Mouse (Mus musculus): ENCODE measurements around the gene Epha1. TPM values are rescaled to one million over a fixed set of nuclear protein-coding genes. Genes with fewer than 3 reads are reported as not detected.

The Epha1 gene
- polyA plus RNA-seq, 1 experiment from 2014 or later: 3.1 TPM

GRCm38 (mm10) chr6:42377280-42377679 is 4.2 kb upstream of the Epha1 start:
- Histone ChIP-seq H3K36me3 (ENCODE audit: control insufficient read depth, insufficient read depth, low read length) (no peaks in the 10 kb centered on the region), H3K4me1 (ENCODE audit: control insufficient read depth, insufficient read depth, low read length) (peaks cover 26% of the 10 kb centered on the region), H3K9ac (ENCODE audit: low read depth, low read length) (no peak overlapping the region), H3K9me3 (ENCODE audit: control insufficient read depth, low read length) (no peaks in the 10 kb centered on the region), H3K4me2 (replicated peaks; ENCODE audit: low read depth, low read length) (no peak overlapping the region), H3K4me3 (ENCODE audit: low read length) (no peak overlapping the region), H3K27me3 (ENCODE audit: control insufficient read depth, insufficient read depth, low read length) (no peaks in the 10 kb centered on the region), H3K27ac (ENCODE audit: low read depth, low read length) (no peak overlapping the region)
- ATAC-seq (ENCODE audit: low FRiP score, low TSS enrichment): no peak
- 84% methylated on average over 5 of the region's 5 CpGs for WGBS

GRCm38 (mm10) chr6:42376504-42377019 is 3.5 kb upstream of the Epha1 start:
- Histone ChIP-seq H3K27me3 (ENCODE audit: control insufficient read depth, insufficient read depth, low read length) (no peaks in the 10 kb centered on the region), H3K27ac (ENCODE audit: low read depth, low read length) (no peak overlapping the region), H3K4me1 (ENCODE audit: control insufficient read depth, insufficient read depth, low read length) (peaks cover 24% of the 10 kb centered on the region), H3K9ac (ENCODE audit: low read depth, low read length) (no peak overlapping the region), H3K4me2 (replicated peaks; ENCODE audit: low read depth, low read length) (no peak overlapping the region), H3K9me3 (ENCODE audit: control insufficient read depth, low read length) (no peaks in the 10 kb centered on the region), H3K4me3 (ENCODE audit: low read length) (no peak overlapping the region), H3K36me3 (ENCODE audit: control insufficient read depth, insufficient read depth, low read length) (no peaks in the 10 kb centered on the region)
- 64% methylated on average over 6 of the region's 6 CpGs for WGBS
- ATAC-seq (ENCODE audit: low FRiP score, low TSS enrichment): no peak

- Histone ChIP-seq H3K36me3 (ENCODE audit: control insufficient read depth, insufficient read depth, low read length) (no peaks in the 10 kb centered on the region), H3K4me1 (ENCODE audit: control insufficient read depth, insufficient read depth, low read length) (peaks cover 24% of the 10 kb centered on the region), H3K27me3 (ENCODE audit: control insufficient read depth, insufficient read depth, low read length) (no peaks in the 10 kb centered on the region), H3K9me3 (ENCODE audit: control insufficient read depth, low read length) (no peaks in the 10 kb centered on the region), H3K4me2 (replicated peaks; ENCODE audit: low read depth, low read length) (no peak overlapping the region), H3K9ac (ENCODE audit: low read depth, low read length) (no peak overlapping the region), H3K27ac (ENCODE audit: low read depth, low read length) (no peak overlapping the region), H3K4me3 (ENCODE audit: low read length) (no peak overlapping the region)
- no peak for ATAC-seq (ENCODE audit: low FRiP score, low TSS enrichment)
- WGBS: 39% methylated on average over 4 of the region's 4 CpGs
These were observed 2.9 kb upstream of the Epha1 start for GRCm38 (mm10) chr6:42376016-42376415.

GRCm38 (mm10) chr6:42375131-42375530 is 2.1 kb upstream of the Epha1 start:
- H3K4me3 ChIP-seq (ENCODE audit: low read length): no peak overlapping the region
- H3K27ac ChIP-seq (ENCODE audit: low read depth, low read length): no peak overlapping the region
- no peaks in the 10 kb centered on the region for H3K36me3 ChIP-seq (ENCODE audit: control insufficient read depth, insufficient read depth, low read length)
- H3K4me2 ChIP-seq (replicated peaks; ENCODE audit: low read depth, low read length): no peak overlapping the region
- WGBS: 89% methylated on average over 2 of the region's 2 CpGs
- H3K9me3 ChIP-seq (ENCODE audit: control insufficient read depth, low read length): no peaks in the 10 kb centered on the region
- H3K4me1 ChIP-seq (ENCODE audit: control insufficient read depth, insufficient read depth, low read length): peaks cover 24% of the 10 kb centered on the region
- no peaks in the 10 kb centered on the region for H3K27me3 ChIP-seq (ENCODE audit: control insufficient read depth, insufficient read depth, low read length)
- no peak for ATAC-seq (ENCODE audit: low FRiP score, low TSS enrichment)
- no peak overlapping the region for H3K9ac ChIP-seq (ENCODE audit: low read depth, low read length)

- H3K4me1 ChIP-seq (ENCODE audit: control insufficient read depth, insufficient read depth, low read length): peaks cover 24% of the 10 kb centered on the region
- WGBS: 79% methylated on average over 4 of the region's 4 CpGs
These were observed 1.6 kb upstream of the Epha1 start for GRCm38 (mm10) chr6:42374701-42375100.

GRCm38 (mm10) chr6:42373669-42374430 is 782 bp upstream of the Epha1 start:
- ATAC-seq (ENCODE audit: low FRiP score, low TSS enrichment): no peak
- Histone ChIP-seq H3K9ac (ENCODE audit: low read depth, low read length) (peak overlapping the region; percentile 57; the same call in 1 of the 2 replicates), H3K36me3 (ENCODE audit: control insufficient read depth, insufficient read depth, low read length) (no peaks in the 10 kb centered on the region), H3K9me3 (ENCODE audit: control insufficient read depth, low read length) (no peaks in the 10 kb centered on the region), H3K4me3 (ENCODE audit: low read length) (peak overlapping the region; percentile 57), H3K4me2 (replicated peaks; ENCODE audit: low read depth, low read length) (peak overlapping the region; percentile 91), H3K27ac (ENCODE audit: low read depth, low read length) (no peak overlapping the region), H3K27me3 (ENCODE audit: control insufficient read depth, insufficient read depth, low read length) (no peaks in the 10 kb centered on the region), H3K4me1 (ENCODE audit: control insufficient read depth, insufficient read depth, low read length) (peaks cover 24% of the 10 kb centered on the region)
- WGBS: 46% methylated on average over 6 of the region's 7 CpGs

More at GRCm38 (mm10) chr6:42374701-42375100, 1.6 kb upstream of the Epha1 start:
- Histone ChIP-seq H3K27ac (ENCODE audit: low read depth, low read length) (no peak overlapping the region), H3K36me3 (ENCODE audit: control insufficient read depth, insufficient read depth, low read length) (no peaks in the 10 kb centered on the region), H3K4me3 (ENCODE audit: low read length) (no peak overlapping the region), H3K4me2 (replicated peaks; ENCODE audit: low read depth, low read length) (no peak overlapping the region), H3K27me3 (ENCODE audit: control insufficient read depth, insufficient read depth, low read length) (no peaks in the 10 kb centered on the region), H3K9ac (ENCODE audit: low read depth, low read length) (no peak overlapping the region), H3K9me3 (ENCODE audit: control insufficient read depth, low read length) (no peaks in the 10 kb centered on the region)
- no peak for ATAC-seq (ENCODE audit: low FRiP score, low TSS enrichment)

- 14% methylated on average over 9 of the region's 9 CpGs for WGBS
- Histone ChIP-seq H3K27me3 (ENCODE audit: control insufficient read depth, insufficient read depth, low read length) (no peaks in the 10 kb centered on the region), H3K27ac (ENCODE audit: low read depth, low read length) (no peak overlapping the region), H3K36me3 (ENCODE audit: control insufficient read depth, insufficient read depth, low read length) (no peaks in the 10 kb centered on the region), H3K4me1 (ENCODE audit: control insufficient read depth, insufficient read depth, low read length) (peaks cover 24% of the 10 kb centered on the region), H3K4me2 (replicated peaks; ENCODE audit: low read depth, low read length) (peak overlapping the region; percentile 91), H3K9me3 (ENCODE audit: control insufficient read depth, low read length) (no peaks in the 10 kb centered on the region), H3K9ac (ENCODE audit: low read depth, low read length) (peak overlapping the region; percentile 57), H3K4me3 (ENCODE audit: low read length) (peak overlapping the region; percentile 57)
- ATAC-seq (ENCODE audit: low FRiP score, low TSS enrichment): peak; percentile 33
These were observed 650 bp downstream of the Epha1 start for GRCm38 (mm10) chr6:42372421-42372815.

- 6% methylated on average over 3 of the region's 3 CpGs for WGBS
- H3K4me3 ChIP-seq (ENCODE audit: low read length): peak overlapping the region; percentile 57; the same call in 1 of the 2 replicates
- no peak overlapping the region for H3K9ac ChIP-seq (ENCODE audit: low read depth, low read length)
- peaks cover 24% of the 10 kb centered on the region for H3K4me1 ChIP-seq (ENCODE audit: control insufficient read depth, insufficient read depth, low read length)
- no peaks in the 10 kb centered on the region for H3K27me3 ChIP-seq (ENCODE audit: control insufficient read depth, insufficient read depth, low read length)
- no peak overlapping the region for H3K27ac ChIP-seq (ENCODE audit: low read depth, low read length)
- H3K4me2 ChIP-seq (replicated peaks; ENCODE audit: low read depth, low read length): peak overlapping the region; percentile 91
- no peaks in the 10 kb centered on the region for H3K9me3 ChIP-seq (ENCODE audit: control insufficient read depth, low read length)
- ATAC-seq (ENCODE audit: low FRiP score, low TSS enrichment): no peak
- H3K36me3 ChIP-seq (ENCODE audit: control insufficient read depth, insufficient read depth, low read length): no peaks in the 10 kb centered on the region
These were observed 1.1 kb downstream of the Epha1 start for GRCm38 (mm10) chr6:42372001-42372400.

- H3K9me3 ChIP-seq (ENCODE audit: control insufficient read depth, low read length): no peaks in the 10 kb centered on the region
- H3K4me2 ChIP-seq (replicated peaks; ENCODE audit: low read depth, low read length): no peak overlapping the region
- H3K27me3 ChIP-seq (ENCODE audit: control insufficient read depth, insufficient read depth, low read length): no peaks in the 10 kb centered on the region
- no peak overlapping the region for H3K27ac ChIP-seq (ENCODE audit: low read depth, low read length)
- peaks cover 14% of the 10 kb centered on the region for H3K4me1 ChIP-seq (ENCODE audit: control insufficient read depth, insufficient read depth, low read length)
- 36% methylated on average over 4 of the region's 4 CpGs for WGBS
- H3K4me3 ChIP-seq (ENCODE audit: low read length): no peak overlapping the region
- no peak for ATAC-seq (ENCODE audit: low FRiP score, low TSS enrichment)
- H3K36me3 ChIP-seq (ENCODE audit: control insufficient read depth, insufficient read depth, low read length): no peaks in the 10 kb centered on the region
- no peak overlapping the region for H3K9ac ChIP-seq (ENCODE audit: low read depth, low read length)
These were observed 2.3 kb downstream of the Epha1 start for GRCm38 (mm10) chr6:42370630-42371363.

Measured in kidney, embryonic 14.5 days (tissue).